Mouse (Mus musculus) cerebellum, adult 11-12 months (tissue): Measurements from ENCODE around the gene Hsp90ab1.

ENCODE experiments used
- DNase-seq: peaks from one replicate; pipeline ENCODE4 v3.0.0; 2022

The Hsp90ab1 gene

GRCm38 (mm10) chr17:45556514-45557245 is 16.4 kb downstream of the Hsp90ab1 start:
- no peak for DNase-seq

- peak; percentile 64 for DNase-seq
Observed at GRCm38 (mm10) chr17:45556107-45556489, 17.0 kb downstream of the Hsp90ab1 start.

GRCm38 (mm10) chr17:45555452-45556106 is 17.5 kb downstream of the Hsp90ab1 start, which contains the start of gene Nfkbie:
Gene Nfkbie (plus strand): TSS chr17:45555703.
- DNase-seq: peak; percentile 91

GRCm38 (mm10) chr17:45554420-45554819 is 18.7 kb downstream of the Hsp90ab1 start:
- DNase-seq: peak; percentile 34

GRCm38 (mm10) chr17:45553065-45553464 is 20.0 kb downstream of the Hsp90ab1 start:
- peak; percentile 51 for DNase-seq

- DNase-seq: peak; percentile 85
Observed at GRCm38 (mm10) chr17:45551816-45552451, 21.1 kb downstream of the Hsp90ab1 start.

GRCm38 (mm10) chr17:45551249-45551796 is 21.7 kb downstream of the Hsp90ab1 start:
- DNase-seq: peak; percentile 51

GRCm38 (mm10) chr17:45550253-45550652 is 22.8 kb downstream of the Hsp90ab1 start:
- DNase-seq: peak; percentile 68

- DNase-seq: peak; percentile 80
Observed at GRCm38 (mm10) chr17:45549617-45550181, 23.4 kb downstream of the Hsp90ab1 start, which contains the start of gene Tmem151b. Gene Tmem151b (minus strand): TSS chr17:45549677.

- DNase-seq: peak; percentile 82
Observed at GRCm38 (mm10) chr17:45548541-45549512, 24.2 kb downstream of the Hsp90ab1 start.

GRCm38 (mm10) chr17:45547461-45548190 is 25.4 kb downstream of the Hsp90ab1 start:
- DNase-seq: peak; percentile 69

- DNase-seq: peak; percentile 84
Observed at GRCm38 (mm10) chr17:45546941-45547340, 26.1 kb downstream of the Hsp90ab1 start.

GRCm38 (mm10) chr17:45545278-45545961 is 27.7 kb downstream of the Hsp90ab1 start:
- peak; percentile 65 for DNase-seq

- peak; percentile 66 for DNase-seq
Observed at GRCm38 (mm10) chr17:45544873-45545277, 28.2 kb downstream of the Hsp90ab1 start.

- peak; percentile 76 for DNase-seq
Observed at GRCm38 (mm10) chr17:45544001-45544872, 28.8 kb downstream of the Hsp90ab1 start.

- peak; percentile 67 for DNase-seq
Observed at GRCm38 (mm10) chr17:45543115-45543514, 30.0 kb downstream of the Hsp90ab1 start.

GRCm38 (mm10) chr17:45542705-45543104 is 30.4 kb downstream of the Hsp90ab1 start:
- peak; percentile 78 for DNase-seq

- DNase-seq: peak; percentile 49
Observed at GRCm38 (mm10) chr17:45542129-45542528, 30.9 kb downstream of the Hsp90ab1 start.

- DNase-seq: peak; percentile 49
Observed at GRCm38 (mm10) chr17:45539664-45540063, 33.4 kb downstream of the Hsp90ab1 start.
